Mouse (Mus musculus) CD4-positive, CD25-positive, alpha-beta regulatory T cell, adult 2 months (primary cell): Measurements from ENCODE around the gene 1700021F07Rik.

Experiments
- DNase-seq: peaks from one replicate; pipeline ENCODE4 v3.0.0-alpha.2; 2012; ENCODE audit warnings: low read depth, low spot score

The 1700021F07Rik gene

GRCm38 (mm10) chr2:173561851-173562442 is 39.6 kb downstream of the 1700021F07Rik start:
- DNase-seq, result peak; percentile 84

GRCm38 (mm10) chr2:173563336-173563735 is 41.0 kb downstream of the 1700021F07Rik start:
- no peak for DNase-seq

- no peak for DNase-seq
These were observed 41.8 kb downstream of the 1700021F07Rik start for GRCm38 (mm10) chr2:173564179-173564578.
